Mouse (Mus musculus): ENCODE measurements around the gene Zic5.

GRCm38 (mm10) chr14:122485635-122486181 is 20.2 kb upstream of the Zic5 start:
- TF ChIP-seq POLR2A (IDR thresholded peaks at IDR 0.05; ENCODE audit: low read depth, low read length): no peak
- TF ChIP-seq CTCF (conservative IDR thresholded peaks at IDR 0.05; ENCODE audit: insufficient read depth, insufficient read length, low read depth, low read length): no peak

Data from kidney, adult 2 months (tissue).